ENCODE assay signal across 8 mouse cellular contexts in the genomic region with DNA sequence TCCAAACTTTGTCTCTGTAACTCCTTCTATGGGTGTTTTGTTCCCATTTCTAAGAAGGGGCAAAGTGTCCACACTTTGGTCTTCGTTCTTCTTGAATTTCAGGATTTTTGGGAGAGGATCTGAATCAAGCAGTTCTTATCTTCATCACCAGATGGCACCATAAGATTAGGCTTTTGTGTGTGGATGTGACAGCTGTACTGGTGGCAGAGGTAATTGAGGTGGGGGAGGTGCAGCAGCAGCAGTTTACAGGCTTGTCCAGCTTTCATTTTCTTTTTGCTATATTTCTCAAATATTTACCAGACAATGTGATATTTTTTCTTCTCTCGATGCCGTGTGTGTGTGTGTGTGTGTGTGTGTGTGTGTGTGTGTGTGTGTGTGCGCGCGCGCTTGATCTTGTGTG.
DNase-seq lines count a peak whose midpoint lies in the region; ATAC-seq and TF ChIP-seq lines count a peak whose summit lies in the region.
"Not testable (repeated sequence)": the region's sequence is repeated elsewhere in the genome, so short reads cannot be mapped to it uniquely, and the experiment has no call there.

No protein-coding gene starts in this region.

- in situ Hi-C loops in ES-E14 (cut with MboI; ENCODE audit: low sequenced_read_pairs in 2 of 2, unreplicated experiment in 2 of 2), result loop anchor here in 1 of 2 experiments (10.0 to 25.0 kb wide), 2 partner anchors 236 to 1119 kb away; partner anchors contain the start of gene Slc10a2

- not testable (repeated sequence) for H3K27me3 ChIP-seq in forebrain, embryonic 16.5 days (replicated peaks; ENCODE audit: control insufficient read depth, insufficient read depth, low read length); intestine, embryonic 16.5 days (replicated peaks; ENCODE audit: control insufficient read depth, insufficient read depth, low read length); limb, embryonic 10.5 days (ENCODE audit: low read depth, poor library complexity, severe bottlenecking); midbrain, embryonic 12.5 days

- not testable (repeated sequence) for H3K4me3 ChIP-seq in ES-E14 (ENCODE audit: insufficient read depth in 1 of 2, low read depth in 1 of 2, low read length in 2 of 2, poor library complexity in 1 of 2, severe bottlenecking in 1 of 2); forebrain, embryonic 16.5 days (replicated peaks; ENCODE audit: low read length); intestine, embryonic 16.5 days (ENCODE audit: low read length); limb, embryonic 10.5 days; midbrain, embryonic 12.5 days

- ATAC-seq in forebrain, embryonic 16.5 days, result peak; percentile 92
- peak; percentile 71 for ATAC-seq in intestine, embryonic 16.5 days
- ATAC-seq in midbrain, embryonic 12.5 days (ENCODE audit: low FRiP score, low read depth), result peak; percentile 95

- H3K27ac ChIP-seq in ES-E14 (ENCODE audit: insufficient read depth, low read depth, low read length, poor library complexity, severe bottlenecking); forebrain, embryonic 16.5 days (ENCODE audit: low read length); intestine, embryonic 16.5 days (ENCODE audit: low read length); limb, embryonic 10.5 days; midbrain, embryonic 12.5 days (replicated peaks): not testable (repeated sequence)

- H3K4me1 ChIP-seq in ES-E14 (ENCODE audit: control insufficient read depth in 2 of 2, insufficient read depth in 2 of 2, low read length in 2 of 2, poor library complexity in 1 of 2); forebrain, embryonic 16.5 days (replicated peaks; ENCODE audit: control insufficient read depth, insufficient read depth, low read length); intestine, embryonic 16.5 days (ENCODE audit: control insufficient read depth, insufficient read depth, low read length); limb, embryonic 10.5 days; midbrain, embryonic 12.5 days: not testable (repeated sequence)

- WGBS in forebrain, embryonic 16.5 days, result 76% methylated on average over 7 of the region's 7 CpGs
- 69% methylated on average over 7 of the region's 7 CpGs for WGBS in intestine, embryonic 16.5 days
- 73% methylated on average over 7 of the region's 7 CpGs for WGBS in limb, embryonic 10.5 days
- WGBS in midbrain, embryonic 12.5 days, result 76% methylated on average over 7 of the region's 7 CpGs

- not testable (repeated sequence) for H3K9me3 ChIP-seq in ES-E14 (ENCODE audit: control insufficient read depth, insufficient read depth, low read depth, low read length); forebrain, embryonic 16.5 days (ENCODE audit: control insufficient read depth, low read length); intestine, embryonic 16.5 days (ENCODE audit: control insufficient read depth, low read length); limb, embryonic 10.5 days (replicated peaks); midbrain, embryonic 12.5 days

- not testable (repeated sequence) for H3K36me3 ChIP-seq in ES-E14 (ENCODE audit: control insufficient read depth, insufficient read depth, low read length, poor library complexity, severe bottlenecking); forebrain, embryonic 16.5 days (ENCODE audit: control insufficient read depth, insufficient read depth); intestine, embryonic 16.5 days (ENCODE audit: control insufficient read depth, insufficient read depth, low read length); limb, embryonic 10.5 days; midbrain, embryonic 12.5 days

- not testable (repeated sequence) for H3K9ac ChIP-seq in ES-E14 (ENCODE audit: insufficient read depth, low read depth, low read length, poor library complexity, severe bottlenecking); forebrain, embryonic 16.5 days (replicated peaks; ENCODE audit: low read depth, low read length); intestine, embryonic 16.5 days (ENCODE audit: low read depth, low read length); midbrain, embryonic 12.5 days (replicated peaks)

- H3K4me2 ChIP-seq in forebrain, embryonic 16.5 days (ENCODE audit: low read length); intestine, embryonic 16.5 days (ENCODE audit: low read depth, low read length); midbrain, embryonic 12.5 days (replicated peaks): not testable (repeated sequence)

- peak; percentile 40 for DNase-seq in ES-E14 (ENCODE audit: low read depth, low spot score)
- DNase-seq in cerebellum, adult 9-10 months, result peak; percentile 10
- peak; percentile 5 to 46 for DNase-seq in layer of hippocampus, adult 18-20 months (ENCODE audit: low spot score in 2 of 2)
- peak; percentile 44 for DNase-seq in limb, embryonic 10.5 days (ENCODE audit: low spot score)
- peak; percentile 66 to 71 for DNase-seq in right cerebral cortex, postnatal 10 days (ENCODE audit: low spot score in 2 of 2)

TF ChIP-seq in ES-E14, 5 proteins besides CTCF, POLR2A, EP300 and RAD21:
- peak; percentile 96 for TF ChIP-seq ZC3H11A (IDR thresholded peaks at IDR 0.05; ENCODE audit: borderline replicate concordance, low read depth, low read length)
TF ChIP-seq in ES-E14: peak in this region for 1; not testable (repeated sequence) for 4.

Comparison
In these comparisons a context has a peak if more than half of its experiments do, and no peak if none do; other contexts are left out.
1. DNase-seq: peak in every context shown above with its lines; median percentile 68 in right cerebral cortex, postnatal 10 days; 44 in limb, embryonic 10.5 days; 40 in ES-E14; 26 in layer of hippocampus, adult 18-20 months; 10 in cerebellum, adult 9-10 months.